Comparison of ENCODE assay signal across 10 mouse cellular contexts in genomic region chr12:33071901-33072672, GRCm38 (mm10). TPM values are rescaled to one million over a fixed set of nuclear protein-coding genes. Genes with fewer than 3 reads are reported as not detected.
DNase-seq lines count a peak whose midpoint lies in the region; ATAC-seq and TF ChIP-seq lines count a peak whose summit lies in the region.
"Had no signal": no experiment of that assay in that cellular context is flagged by ENCODE, and none has a peak within 500 bp of the region (broad histone marks: within the 10 kb centered on the region; RNA-seq: fewer than 3 reads in every experiment).

No protein-coding gene starts in this region.

- H3K9me3 ChIP-seq in hindbrain, embryonic 11.5 days (ENCODE audit: control insufficient read depth, low read length): no peaks in the 10 kb centered on the region
- H3K9me3 ChIP-seq in midbrain, embryonic 16.5 days (replicated peaks; ENCODE audit: control insufficient read depth, low read length, poor library complexity, severe bottlenecking): no peaks in the 10 kb centered on the region
- H3K9me3 ChIP-seq: liver, embryonic 15.5 days had no signal

- peak; percentile 23 to 33 for DNase-seq in heart, postnatal 10 days
- no peak for DNase-seq in heart, adult 8-10 months (ENCODE audit: low spot score)
- peak; percentile 81 for DNase-seq in brain, embryonic 14.5 days (ENCODE audit: low read depth)
- DNase-seq in hindbrain, embryonic 11.5 days (ENCODE audit: low spot score): peak; percentile 48
- DNase-seq in gastrocnemius, postnatal 36 days: no peak
- DNase-seq in thymus, postnatal 25 days: no peak
- DNase-seq in thymus, postnatal 0 days (ENCODE audit: low spot score): no peak

- intact Hi-C loops in heart, postnatal 10 days (cut with DNase I): no loop called here
- intact Hi-C loops in gastrocnemius, postnatal 36 days (cut with DNase I): no loop called here

- no peak for TF ChIP-seq CTCF in brain, embryonic 14.5 days (IDR thresholded peaks at IDR 0.05; ENCODE audit: borderline replicate concordance, extremely low read depth, insufficient read depth, insufficient read length)

- TF ChIP-seq POLR2A in brain, embryonic 14.5 days (IDR thresholded peaks at IDR 0.05; ENCODE audit: borderline replicate concordance, extremely low read depth, insufficient read depth, insufficient read length, poor library complexity, severe bottlenecking): no peak

- no peak overlapping the region for H3K4me3 ChIP-seq in hindbrain, embryonic 11.5 days (ENCODE audit: low read depth, low read length)
- H3K4me3 ChIP-seq in midbrain, embryonic 16.5 days (ENCODE audit: low read depth, low read length): no peak overlapping the region
- H3K4me3 ChIP-seq: liver, embryonic 15.5 days had no signal

- peak; percentile 65 for ATAC-seq in hindbrain, embryonic 11.5 days (ENCODE audit: low FRiP score)
- ATAC-seq in midbrain, embryonic 16.5 days: peak; percentile 54
- ATAC-seq: Patski had no signal

- H3K27me3 ChIP-seq in hindbrain, embryonic 11.5 days (ENCODE audit: control insufficient read depth, insufficient read depth, low read length): no peaks in the 10 kb centered on the region
- no peaks in the 10 kb centered on the region; the same call in 1 of the 2 replicates for H3K27me3 ChIP-seq in midbrain, embryonic 16.5 days (ENCODE audit: control insufficient read depth, insufficient read depth, low read depth, low read length)
- H3K27me3 ChIP-seq: liver, embryonic 15.5 days had no signal

- H3K36me3 ChIP-seq in hindbrain, embryonic 11.5 days (ENCODE audit: control insufficient read depth, insufficient read depth, low read length): no peaks in the 10 kb centered on the region
- H3K36me3 ChIP-seq in midbrain, embryonic 16.5 days (ENCODE audit: control insufficient read depth, insufficient read depth, low read length): no peaks in the 10 kb centered on the region
- H3K36me3 ChIP-seq: liver, embryonic 15.5 days had no signal

- H3K9ac ChIP-seq in hindbrain, embryonic 11.5 days (ENCODE audit: low read depth, low read length): no peak overlapping the region
- no peak overlapping the region for H3K9ac ChIP-seq in midbrain, embryonic 16.5 days (ENCODE audit: low read depth, low read length)
- H3K9ac ChIP-seq: liver, embryonic 15.5 days had no signal

- no peak overlapping the region for H3K4me2 ChIP-seq in hindbrain, embryonic 11.5 days (replicated peaks; ENCODE audit: low read depth, low read length)
- H3K4me2 ChIP-seq in midbrain, embryonic 16.5 days (ENCODE audit: low read length): no peak overlapping the region
- H3K4me2 ChIP-seq: liver, embryonic 15.5 days had no signal

- H3K27ac ChIP-seq in hindbrain, embryonic 11.5 days (ENCODE audit: low read depth, low read length): peak overlapping the region; percentile 59; the same call in 1 of the 2 replicates
- H3K27ac ChIP-seq in midbrain, embryonic 16.5 days (ENCODE audit: low read length): peak overlapping the region; percentile 14
- H3K27ac ChIP-seq: liver, embryonic 15.5 days had no signal

- H3K4me1 ChIP-seq in hindbrain, embryonic 11.5 days (replicated peaks; ENCODE audit: control insufficient read depth, insufficient read depth, low read length): peaks cover 9% of the 10 kb centered on the region
- peaks cover 14% of the 10 kb centered on the region for H3K4me1 ChIP-seq in midbrain, embryonic 16.5 days (ENCODE audit: control insufficient read depth, insufficient read depth, low read length)
- H3K4me1 ChIP-seq: liver, embryonic 15.5 days had no signal

- 45% methylated on average over 8 of the region's 8 CpGs for WGBS in hindbrain, embryonic 11.5 days
- 18% methylated on average over 8 of the region's 8 CpGs for WGBS in midbrain, embryonic 16.5 days

RNA-seq across cellular contexts. Expression of gene Cdhr3, which starts 20.6 kb away (rescaled TPM):
- under 1 TPM in 1 of 2 experiments, not detected in 1; 0.77 TPM for total RNA-seq in heart, postnatal 10 days (2021)
- total RNA-seq in heart, adult 8-10 months (2022): 1 to 10 TPM in 1 of 4 experiments, under 1 TPM in 2, not detected in 1; 0.13 to 1.9 (median 0.37) TPM
- 0.29 and 0.36 TPM in 2 replicates for polyA plus RNA-seq in brain, embryonic 14.5 days (2012; rRNA removed)
- polyA plus RNA-seq in hindbrain, embryonic 11.5 days (2014; fragmentation: Nextera tagmentation; extraction: Ambion mirVana): 0.15 and 0.32 TPM in 2 replicates
- polyA plus RNA-seq in midbrain, embryonic 16.5 days (2015; fragmentation: Nextera tagmentation; extraction: Ambion mirVana): 0.51 and 0.56 TPM in 2 replicates
- total RNA-seq in gastrocnemius, postnatal 36 days (2021): under 1 TPM; 0.52 to 0.84 TPM
- 0.22 and 0.23 TPM in 2 replicates for polyA plus RNA-seq in thymus, postnatal 0 days (2015; fragmentation: Nextera tagmentation; extraction: Ambion mirVana)
- polyA plus RNA-seq: Patski had no signal

Comparison
In these comparisons a context has a peak if more than half of its experiments do, and no peak if none do; other contexts are left out.
1. DNase-seq: peak in heart, postnatal 10 days (2 of 2), brain, embryonic 14.5 days (single experiment) and hindbrain, embryonic 11.5 days (single experiment); none in heart, adult 8-10 months (single experiment), gastrocnemius, postnatal 36 days (0 of 2), thymus, postnatal 25 days (single experiment) and thymus, postnatal 0 days (single experiment).